Mouse (Mus musculus): ENCODE measurements around the gene Snx17. TPM values are rescaled to one million over a fixed set of nuclear protein-coding genes. Genes with fewer than 3 reads are reported as not detected.

Snx17 gene
- 125 and 126 TPM in 2 replicates for polyA plus RNA-seq (2015; fragmentation: Nextera tagmentation; extraction: Ambion mirVana)

DNA sequence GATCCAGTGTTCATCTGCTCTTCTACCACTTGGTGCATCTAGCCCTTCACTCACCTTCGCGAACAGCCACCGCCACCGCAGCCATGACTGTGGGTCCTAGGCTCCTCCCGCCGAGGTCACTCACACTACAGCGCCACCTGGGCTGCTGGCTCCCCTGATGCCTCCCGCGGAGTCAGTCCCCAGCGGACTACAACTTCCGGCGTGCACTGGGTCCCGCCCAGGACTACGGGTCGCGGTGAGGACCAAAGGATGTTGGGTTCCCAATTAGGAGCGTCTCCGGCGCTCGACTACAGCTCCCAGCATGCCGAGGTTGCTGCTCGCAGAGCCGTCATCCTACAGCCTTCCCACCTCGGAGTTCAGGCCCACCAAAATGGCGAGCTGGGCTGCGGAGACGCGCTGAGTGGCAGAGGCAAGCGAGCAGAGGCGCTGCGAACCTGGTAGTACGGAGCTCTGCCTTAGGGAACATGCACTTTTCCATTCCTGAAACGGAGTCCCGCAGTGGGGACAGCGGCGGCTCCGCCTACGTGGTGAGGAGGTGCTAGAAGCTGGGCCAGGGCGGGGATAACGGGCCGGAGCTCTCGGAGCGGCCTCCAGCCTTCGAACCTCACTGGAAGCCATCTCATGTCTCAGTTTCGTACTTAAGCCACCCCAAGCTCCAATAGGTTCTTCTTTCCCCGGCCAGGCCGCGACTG lies at the start of gene Snx17, which contains the start of gene Eif2b4:
Gene Snx17, plus strand, starts transcription at position 289 of the 692 bp plus-strand sequence.
Gene Eif2b4, minus strand, starts transcription at position 492 of the 692 bp plus-strand sequence.
- no peaks in the 10 kb centered on the region for H3K27me3 ChIP-seq (replicated peaks)
- no peaks in the 10 kb centered on the region for H3K9me3 ChIP-seq
- peak within 1 kb of the TSS; percentile 95 for H3K4me3 ChIP-seq
- H3K4me2 ChIP-seq: peak within 1 kb of the TSS; percentile 92
- peaks cover 23% of the 10 kb centered on the region for H3K4me1 ChIP-seq
- H3K36me3 ChIP-seq (replicated peaks): peaks cover 59% of the 10 kb centered on the region
- ATAC-seq (replicated peaks): peak; percentile 97
- peak within 1 kb of the TSS; percentile 89 for H3K27ac ChIP-seq
- peak within 1 kb of the TSS; percentile 94 for H3K9ac ChIP-seq
- 0% methylated on average over 48 of the region's 48 CpGs for WGBS

DNA sequence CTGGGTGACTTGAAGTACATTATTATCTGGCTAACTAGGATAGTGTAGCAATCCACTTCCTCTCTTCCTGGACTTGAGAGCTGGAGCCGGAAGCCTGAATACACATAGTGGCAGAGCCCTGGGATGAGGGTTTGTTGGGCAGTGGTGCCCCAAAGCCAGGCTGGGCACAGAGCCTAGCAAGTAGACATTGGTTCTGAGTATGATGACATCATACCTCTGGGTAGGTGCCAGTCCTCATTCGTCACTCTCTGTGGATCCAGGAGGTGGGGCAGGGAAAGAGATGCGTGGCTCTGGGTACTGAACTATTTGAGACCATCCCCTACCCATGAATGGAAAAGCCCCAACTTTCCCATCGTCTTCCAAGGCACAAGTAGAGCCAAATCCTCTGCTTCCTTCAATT lies 43.2 kb upstream of the Snx17 start:
- H3K4me3 ChIP-seq: no peak overlapping the region
- 87% methylated on average over 4 of the region's 4 CpGs for WGBS
- H3K36me3 ChIP-seq (replicated peaks): no peaks in the 10 kb centered on the region
- H3K4me1 ChIP-seq: peaks cover 10% of the 10 kb centered on the region
- no peak overlapping the region for H3K4me2 ChIP-seq
- H3K27ac ChIP-seq: no peak overlapping the region
- no peak overlapping the region for H3K9ac ChIP-seq
- no peak for ATAC-seq (replicated peaks)
- H3K27me3 ChIP-seq (replicated peaks): no peaks in the 10 kb centered on the region
- no peaks in the 10 kb centered on the region for H3K9me3 ChIP-seq

DNA sequence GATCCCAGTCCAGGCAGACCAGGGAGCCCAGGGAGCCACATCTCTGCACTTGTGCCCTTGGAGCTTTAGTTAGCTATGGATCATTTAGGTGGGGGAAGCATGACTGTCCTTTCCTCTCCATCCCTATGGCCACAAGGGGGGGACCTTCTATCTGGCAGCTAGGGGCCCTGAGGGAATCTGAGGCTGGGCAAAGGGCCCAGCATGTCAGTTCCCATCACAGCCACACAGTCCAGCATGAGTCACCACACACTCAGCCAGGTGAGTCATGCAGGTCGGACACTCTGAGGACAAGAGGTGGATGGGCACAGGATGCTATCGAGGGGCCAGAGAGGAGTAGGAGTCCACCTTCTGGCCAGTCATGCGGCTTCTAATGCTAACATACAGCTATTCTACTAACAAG lies 41.3 kb upstream of the Snx17 start:
- no peaks in the 10 kb centered on the region for H3K36me3 ChIP-seq (replicated peaks)
- no peak overlapping the region for H3K4me3 ChIP-seq
- WGBS: 93% methylated on average over 3 of the region's 3 CpGs
- no peak for ATAC-seq (replicated peaks)
- H3K4me2 ChIP-seq: no peak overlapping the region
- H3K4me1 ChIP-seq: peaks cover 13% of the 10 kb centered on the region
- H3K27ac ChIP-seq: no peak overlapping the region
- H3K9me3 ChIP-seq: no peaks in the 10 kb centered on the region
- H3K9ac ChIP-seq: no peak overlapping the region
- no peaks in the 10 kb centered on the region for H3K27me3 ChIP-seq (replicated peaks)

DNA sequence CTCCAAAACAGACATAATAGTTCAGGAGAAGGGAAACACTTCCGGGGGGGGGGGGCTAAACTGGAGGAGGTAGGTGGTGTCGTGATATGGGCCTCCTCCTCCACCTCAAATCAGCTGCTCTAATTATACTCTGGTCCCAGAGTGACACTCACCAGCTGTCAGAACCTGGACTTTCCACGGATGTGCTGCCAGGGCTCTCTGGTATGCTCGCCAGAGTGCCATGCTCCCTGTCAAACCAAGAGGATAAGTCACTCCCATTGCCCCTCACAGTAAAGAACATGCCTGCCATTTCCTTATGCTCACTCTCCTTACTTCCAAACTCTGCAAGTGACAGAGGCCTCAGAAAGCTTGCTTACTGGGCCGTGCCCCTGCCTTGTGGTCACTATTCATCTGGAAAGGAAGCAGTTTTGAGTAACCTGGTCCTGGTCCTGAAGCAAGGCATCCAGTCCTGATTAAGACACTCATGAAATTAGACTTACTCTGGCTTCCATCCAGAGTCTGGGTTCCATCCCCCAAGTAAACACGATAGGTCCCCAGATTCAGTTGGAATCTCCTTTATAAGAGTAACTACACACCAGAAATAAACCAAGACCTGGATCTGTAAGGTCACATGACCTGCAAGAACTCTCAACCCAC lies 39.4 kb upstream of the Snx17 start:
- Histone ChIP-seq H3K9ac (peak overlapping the region; percentile 68), H3K9me3 (no peaks in the 10 kb centered on the region), H3K4me2 (peak overlapping the region; percentile 55), H3K27me3 (replicated peaks) (no peaks in the 10 kb centered on the region), H3K4me1 (peaks cover 13% of the 10 kb centered on the region), H3K36me3 (replicated peaks) (peaks cover 17% of the 10 kb centered on the region), H3K4me3 (peak overlapping the region; percentile 74), H3K27ac (peak overlapping the region; percentile 77)
- peak; percentile 37 for ATAC-seq (replicated peaks)
- 36% methylated on average over 6 of the region's 6 CpGs for WGBS

DNA sequence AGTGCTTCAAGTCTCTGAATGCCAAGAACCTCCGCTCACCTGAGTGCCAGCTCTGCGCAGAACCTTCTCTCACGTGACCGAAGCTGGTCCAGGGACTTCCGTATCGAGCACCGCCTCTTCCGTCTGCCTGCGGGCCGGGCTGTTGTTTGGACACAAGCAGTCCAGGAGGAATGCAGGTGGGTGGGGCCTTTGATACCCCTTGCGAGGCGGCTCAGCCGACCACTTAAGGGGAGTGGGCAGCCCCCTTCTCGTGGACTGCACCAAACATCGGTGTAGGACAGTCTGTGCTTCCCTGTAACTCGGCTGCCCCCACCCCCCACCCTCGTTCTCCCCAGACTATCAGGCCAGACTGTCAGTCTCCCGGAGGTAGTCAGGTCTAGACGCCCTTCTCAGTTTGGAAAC lies 38.9 kb upstream of the Snx17 start, which contains the start of gene Mpv17:
Gene Mpv17, minus strand, starts transcription at position 100 of the 402 bp plus-strand sequence.
- H3K27ac ChIP-seq: peak within 1 kb of the TSS; percentile 77
- peak; percentile 97 for ATAC-seq (replicated peaks)
- WGBS: under 1% methylated on average over 19 of the region's 19 CpGs

DNA sequence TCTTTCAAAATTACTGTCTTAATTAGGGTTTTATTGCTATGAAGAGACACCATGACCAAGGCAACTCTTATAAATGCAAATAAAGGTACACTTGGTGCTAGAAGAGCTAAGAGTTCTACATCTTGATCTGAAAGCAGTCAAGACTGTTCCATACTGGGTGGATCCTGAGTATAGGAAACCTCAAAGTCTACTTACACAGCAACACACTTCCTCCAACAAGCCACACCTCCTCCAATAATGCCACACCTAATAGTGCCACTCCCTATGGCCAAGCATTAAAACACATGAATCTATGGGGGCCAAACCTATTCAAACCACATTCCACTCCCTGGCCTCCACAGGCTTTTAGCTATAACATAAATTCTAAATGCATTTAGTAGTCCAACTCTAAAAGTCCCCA lies 30.6 kb upstream of the Snx17 start:
- no peak overlapping the region for H3K4me3 ChIP-seq
- no peaks in the 10 kb centered on the region for H3K27me3 ChIP-seq (replicated peaks)
- no peak overlapping the region for H3K27ac ChIP-seq
- H3K9ac ChIP-seq: no peak overlapping the region
- H3K4me1 ChIP-seq: no peaks in the 10 kb centered on the region
- H3K9me3 ChIP-seq: no peaks in the 10 kb centered on the region
- H3K4me2 ChIP-seq: no peak overlapping the region
- ATAC-seq (replicated peaks): no peak
- H3K36me3 ChIP-seq (replicated peaks): peaks cover 76% of the 10 kb centered on the region

More for the DNA sequence above, 38.9 kb upstream of the Snx17 start, which contains the start of gene Mpv17:
- H3K36me3 ChIP-seq (replicated peaks): peaks cover 22% of the 10 kb centered on the region
- peak within 1 kb of the TSS; percentile 55 for H3K4me2 ChIP-seq
- peaks cover 13% of the 10 kb centered on the region for H3K4me1 ChIP-seq
- peak within 1 kb of the TSS; percentile 68 for H3K9ac ChIP-seq
- peak within 1 kb of the TSS; percentile 74 for H3K4me3 ChIP-seq
- no peaks in the 10 kb centered on the region for H3K27me3 ChIP-seq (replicated peaks)
- H3K9me3 ChIP-seq: no peaks in the 10 kb centered on the region

DNA sequence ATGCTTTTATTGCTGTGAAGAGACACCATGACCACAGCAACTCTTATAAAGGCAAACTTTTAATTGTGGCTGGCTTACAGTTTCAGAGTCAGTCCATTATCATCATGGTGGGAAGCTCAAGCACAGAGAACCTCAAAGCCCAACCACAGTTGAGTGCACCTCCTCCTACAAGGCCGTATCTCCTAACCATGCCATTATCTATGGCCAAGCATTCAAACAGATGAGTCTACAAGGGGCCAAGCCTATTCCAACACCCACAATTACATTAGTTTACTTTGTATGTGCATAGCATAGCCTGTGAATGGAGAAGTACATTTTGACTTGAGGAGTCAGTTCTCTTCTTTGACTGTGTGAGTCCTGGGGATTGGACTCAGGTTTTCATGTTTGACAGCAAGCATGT lies 28.1 kb upstream of the Snx17 start:
- Histone ChIP-seq H3K27me3 (replicated peaks) (no peaks in the 10 kb centered on the region), H3K36me3 (replicated peaks) (peaks cover 75% of the 10 kb centered on the region), H3K4me3 (no peak overlapping the region), H3K9ac (no peak overlapping the region), H3K27ac (no peak overlapping the region), H3K4me1 (no peaks in the 10 kb centered on the region), H3K4me2 (no peak overlapping the region), H3K9me3 (no peaks in the 10 kb centered on the region)
- ATAC-seq (replicated peaks): no peak
- WGBS: 90% methylated on average over 1 of the region's 1 CpGs

DNA sequence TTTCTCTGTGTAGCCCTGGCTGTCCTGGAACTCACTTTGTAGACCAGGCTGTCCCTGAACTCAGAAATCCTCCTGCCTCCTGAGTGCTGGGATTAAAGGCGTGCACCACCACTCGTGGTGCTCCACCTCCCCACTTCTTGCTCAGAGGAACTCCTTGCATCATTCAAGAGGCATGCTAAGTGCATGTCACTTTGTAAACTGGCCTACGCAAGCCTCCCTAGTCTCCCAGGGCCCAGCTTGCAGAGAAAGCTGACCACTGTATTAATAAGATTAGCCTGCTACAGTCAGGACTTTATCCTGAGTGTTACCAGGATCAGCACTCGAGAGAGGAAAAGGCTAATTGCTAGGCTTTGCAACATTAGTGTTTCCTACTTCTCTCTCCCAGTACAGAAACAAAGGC lies 24.4 kb upstream of the Snx17 start:
- no peaks in the 10 kb centered on the region for H3K4me1 ChIP-seq
- H3K4me2 ChIP-seq: no peak overlapping the region
- H3K36me3 ChIP-seq (replicated peaks): peaks cover 78% of the 10 kb centered on the region
- ATAC-seq (replicated peaks): no peak
- H3K4me3 ChIP-seq: no peak overlapping the region
- H3K27ac ChIP-seq: no peak overlapping the region
- WGBS: 97% methylated on average over 4 of the region's 4 CpGs
- H3K9ac ChIP-seq: no peak overlapping the region
- H3K27me3 ChIP-seq (replicated peaks): no peaks in the 10 kb centered on the region
- H3K9me3 ChIP-seq: no peaks in the 10 kb centered on the region

DNA sequence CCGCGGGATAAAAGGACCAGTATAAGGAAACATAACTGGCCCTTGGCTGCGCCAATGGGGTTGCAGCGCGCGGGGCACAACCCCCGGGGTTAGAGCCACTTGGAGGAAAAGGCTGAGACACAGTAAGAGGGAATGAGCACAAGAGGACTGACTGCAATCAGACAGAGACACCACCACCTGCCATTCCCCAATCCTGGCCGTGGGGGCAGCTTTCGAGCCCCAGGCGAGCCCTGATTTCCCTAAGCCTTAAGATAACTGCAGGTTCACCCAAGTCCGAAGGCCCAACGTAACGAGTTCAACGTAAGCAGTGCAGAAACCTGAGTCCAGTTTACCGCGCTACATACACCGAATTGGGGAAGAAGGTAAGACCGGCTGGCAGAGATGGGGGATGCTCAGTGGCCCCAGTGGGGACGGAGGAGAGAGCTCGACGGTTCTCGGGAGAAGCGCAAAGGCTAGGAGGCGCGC lies 13.7 kb upstream of the Snx17 start:
- Histone ChIP-seq H3K27ac (peak overlapping the region; percentile 94), H3K4me2 (peak overlapping the region; percentile 99), H3K27me3 (replicated peaks) (no peaks in the 10 kb centered on the region), H3K9ac (peak overlapping the region; percentile 77), H3K4me1 (peaks cover 23% of the 10 kb centered on the region), H3K4me3 (peak overlapping the region; percentile 75), H3K36me3 (replicated peaks) (peaks cover 2% of the 10 kb centered on the region; the same call in 1 of the 2 replicates), H3K9me3 (no peaks in the 10 kb centered on the region)
- WGBS: under 1% methylated on average over 25 of the region's 25 CpGs
- peak; percentile 82 for ATAC-seq (replicated peaks)

DNA sequence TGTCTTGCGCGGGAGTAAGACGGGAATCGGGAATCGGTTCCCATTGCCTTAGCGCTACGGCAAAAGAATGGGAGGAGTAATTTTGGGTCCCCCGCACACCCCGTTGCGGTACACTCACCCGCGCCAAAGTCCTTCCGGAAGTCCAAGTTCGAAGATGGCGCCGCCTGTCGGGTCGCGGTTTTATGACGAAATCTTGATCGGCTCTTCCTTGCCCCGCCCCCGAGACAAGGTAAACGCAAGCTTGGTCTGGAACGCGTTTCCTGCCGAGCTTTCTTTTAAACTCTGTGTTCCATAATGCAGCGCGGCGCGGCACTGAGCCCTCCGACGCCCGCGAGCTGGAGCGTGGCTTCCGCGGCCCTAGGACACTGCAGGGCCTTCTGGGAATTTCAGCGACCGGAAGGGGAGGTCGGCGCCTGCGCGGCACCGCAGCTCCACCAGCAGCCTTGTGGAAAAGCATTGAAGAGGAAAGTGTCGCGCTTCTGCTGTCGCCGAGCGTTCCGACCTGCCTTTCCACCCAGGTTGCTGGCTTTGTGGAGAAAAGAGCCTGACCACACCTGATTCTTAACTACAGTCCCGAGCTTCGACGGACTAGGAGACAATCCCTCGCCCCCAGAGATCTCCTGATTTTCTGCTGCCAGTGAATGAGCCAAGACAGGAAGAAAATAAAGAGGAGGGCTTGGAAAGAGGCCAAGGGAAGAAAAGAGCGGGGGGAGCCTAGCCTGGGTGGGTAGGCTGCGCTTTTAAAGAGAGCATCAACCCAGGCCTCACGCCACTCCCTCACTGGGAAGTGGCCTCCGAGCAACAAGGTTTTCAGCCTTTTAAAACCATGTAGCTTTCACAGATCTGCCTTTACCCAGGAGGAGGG lies 13.0 kb upstream of the Snx17 start, which contains the start of the genes Gm29609 and Gtf3c2:
Gene Gm29609, minus strand, starts transcription at position 146 of the 865 bp plus-strand sequence.
Gene Gtf3c2, minus strand, starts transcription at position 379 of the 865 bp plus-strand sequence.
- peak; percentile 99 for ATAC-seq (replicated peaks)
- Histone ChIP-seq H3K4me2 (peak within 1 kb of the TSS; percentile 99), H3K9me3 (no peaks in the 10 kb centered on the region), H3K27me3 (replicated peaks) (no peaks in the 10 kb centered on the region), H3K9ac (peak within 1 kb of the TSS; percentile 77), H3K27ac (peak within 1 kb of the TSS; percentile 94), H3K4me3 (peak within 1 kb of the TSS; percentile 75), H3K36me3 (replicated peaks) (no peaks in the 10 kb centered on the region), H3K4me1 (peaks cover 23% of the 10 kb centered on the region)
- WGBS: under 1% methylated on average over 59 of the region's 59 CpGs

DNA sequence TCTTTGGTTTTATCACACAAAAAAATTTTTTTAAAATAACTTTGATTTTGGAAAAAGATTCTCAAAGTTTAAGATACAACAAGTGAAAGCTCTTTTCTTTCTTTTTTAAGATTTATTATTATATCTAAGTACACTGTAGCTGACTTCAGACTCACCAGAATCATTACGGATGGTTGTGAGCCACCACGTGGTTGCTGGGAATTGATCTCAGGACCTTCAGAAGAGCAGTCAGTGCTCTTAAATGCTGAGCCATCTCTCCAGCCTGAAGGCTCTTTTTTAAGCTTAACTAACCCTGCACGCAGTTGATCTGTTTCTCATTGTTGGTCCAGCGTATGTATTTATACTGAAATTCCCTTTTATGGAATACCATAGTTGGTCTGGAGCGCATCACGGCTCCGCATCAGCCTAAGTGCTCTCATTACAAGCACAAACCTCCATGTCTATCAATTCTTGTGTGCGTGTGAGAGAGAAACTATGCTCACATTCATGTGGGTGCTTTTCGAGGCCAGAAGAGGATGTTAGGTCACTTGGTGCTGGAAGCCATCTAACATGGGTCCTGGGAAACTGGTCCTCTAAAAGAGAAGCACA lies 11.8 kb upstream of the Snx17 start:
- ATAC-seq (replicated peaks): no peak
- Histone ChIP-seq H3K9me3 (no peaks in the 10 kb centered on the region), H3K36me3 (replicated peaks) (no peaks in the 10 kb centered on the region), H3K9ac (no peak overlapping the region), H3K4me1 (peaks cover 23% of the 10 kb centered on the region), H3K27me3 (replicated peaks) (no peaks in the 10 kb centered on the region), H3K4me3 (no peak overlapping the region), H3K27ac (no peak overlapping the region), H3K4me2 (peak overlapping the region; percentile 99; the same call in 1 of the 2 replicates)
- 96% methylated on average over 9 of the region's 9 CpGs for whole genome bisulfite sequencing
